Mouse (Mus musculus): ENCODE measurements around the gene Nek3. TPM values are rescaled to one million over a fixed set of nuclear protein-coding genes. Genes with fewer than 3 reads are reported as not detected.
A peak's percentile ranks its signal among the peaks of the same experiment; 100 is the strongest.

Nek3 gene
- polyA plus RNA-seq, 1 experiment: 3.6 TPM

DNA sequence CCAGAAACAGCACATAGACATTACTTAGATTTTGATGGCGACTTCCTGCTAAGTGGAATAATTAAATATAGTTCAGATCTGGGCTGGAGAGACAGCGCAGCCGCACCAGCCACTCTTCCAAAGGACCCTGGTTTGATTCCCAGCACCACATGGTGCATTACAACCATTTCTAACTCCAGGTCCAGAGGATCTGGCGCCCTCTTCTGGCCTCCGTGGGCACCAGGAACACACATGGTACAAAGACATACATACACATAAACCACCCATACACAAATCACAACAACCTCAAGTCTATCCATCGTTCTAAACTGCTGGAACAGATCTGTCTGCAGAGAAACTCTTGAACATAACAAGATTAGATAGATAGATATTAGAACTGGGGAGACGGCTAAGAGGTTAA, 9.7 kb upstream of the Nek3 start:
- no peak overlapping the region for H3K4me2 ChIP-seq (ENCODE audit: low read depth)
- no peaks in the 10 kb centered on the region for H3K27me3 ChIP-seq (ENCODE audit: control insufficient read depth, insufficient read depth, insufficient read length)
- H3K4me3 ChIP-seq: no peak overlapping the region
- H3K36me3 ChIP-seq (ENCODE audit: control insufficient read depth, insufficient read depth): peaks cover 16% of the 10 kb centered on the region
- TF ChIP-seq CEBPB (IDR thresholded peaks at IDR 0.05; ENCODE audit: insufficient read depth, poor library complexity, severe bottlenecking) (no peak), SRF (IDR thresholded peaks at IDR 0.05; ENCODE audit: control insufficient read depth, insufficient read length, low read depth) (no peak), REST (IDR thresholded peaks at IDR 0.05; ENCODE audit: insufficient read depth, insufficient read length) (no peak), MYOG (IDR thresholded peaks at IDR 0.05; ENCODE audit: control insufficient read depth in 1 of 3, insufficient read depth in 1 of 3, insufficient read length in 2 of 3, low read depth in 2 of 3) (no peak), MAX (IDR thresholded peaks at IDR 0.05; ENCODE audit: low read depth) (no peak), E2F4 (IDR thresholded peaks at IDR 0.05; ENCODE audit: insufficient read depth) (no peak), MYOD1 (IDR thresholded peaks at IDR 0.05; ENCODE audit: control insufficient read depth in 1 of 3, insufficient read length in 2 of 3, low read depth in 2 of 3) (no peak), TCF12 (IDR thresholded peaks at IDR 0.05; ENCODE audit: insufficient read depth, poor library complexity, severe bottlenecking) (no peak), POLR2A (IDR thresholded peaks at IDR 0.05; ENCODE audit: insufficient read length, low read depth) (no peak), TCF3 (IDR thresholded peaks at IDR 0.05; ENCODE audit: insufficient read length, low read depth) (no peak)
- H3ac ChIP-seq (ENCODE audit: control insufficient read depth, insufficient read length): no peak overlapping the region
- H3K79me2 ChIP-seq (ENCODE audit: control insufficient read depth, insufficient read depth): peaks cover 14% of the 10 kb centered on the region

GRCm38 (mm10) chr8:22169167-22169566, 2.9 kb upstream of the Nek3 start:
- Histone ChIP-seq H3ac (ENCODE audit: control insufficient read depth, insufficient read length) (no peak overlapping the region), H3K4me2 (ENCODE audit: low read depth) (no peak overlapping the region), H3K27me3 (ENCODE audit: control insufficient read depth, insufficient read depth, insufficient read length) (no peaks in the 10 kb centered on the region), H3K79me2 (ENCODE audit: control insufficient read depth, insufficient read depth) (no peaks in the 10 kb centered on the region), H3K4me3 (no peak overlapping the region), H3K36me3 (ENCODE audit: control insufficient read depth, insufficient read depth) (peaks cover 6% of the 10 kb centered on the region)
- TF ChIP-seq POLR2AphosphoS2 (IDR thresholded peaks at IDR 0.05; ENCODE audit: insufficient read length, low read depth) (no peak), E2F4 (IDR thresholded peaks at IDR 0.05; ENCODE audit: insufficient read depth) (no peak), MYOD1 (IDR thresholded peaks at IDR 0.05; ENCODE audit: control insufficient read depth in 1 of 3, insufficient read length in 2 of 3, low read depth in 2 of 3) (no peak), USF1 (IDR thresholded peaks at IDR 0.05; ENCODE audit: low read depth) (no peak), MAX (IDR thresholded peaks at IDR 0.05; ENCODE audit: low read depth) (no peak), POLR2A (IDR thresholded peaks at IDR 0.05; ENCODE audit: insufficient read length, low read depth) (no peak), TCF12 (IDR thresholded peaks at IDR 0.05; ENCODE audit: insufficient read depth, poor library complexity, severe bottlenecking) (no peak), REST (IDR thresholded peaks at IDR 0.05; ENCODE audit: insufficient read depth, insufficient read length) (no peak), MYOG (IDR thresholded peaks at IDR 0.05; ENCODE audit: control insufficient read depth in 1 of 3, insufficient read depth in 1 of 3, insufficient read length in 2 of 3, low read depth in 2 of 3) (no peak), TCF3 (IDR thresholded peaks at IDR 0.05; ENCODE audit: insufficient read length, low read depth) (no peak), SRF (IDR thresholded peaks at IDR 0.05; ENCODE audit: control insufficient read depth, insufficient read length, low read depth) (no peak), CEBPB (IDR thresholded peaks at IDR 0.05; ENCODE audit: insufficient read depth, poor library complexity, severe bottlenecking) (no peak)

DNA sequence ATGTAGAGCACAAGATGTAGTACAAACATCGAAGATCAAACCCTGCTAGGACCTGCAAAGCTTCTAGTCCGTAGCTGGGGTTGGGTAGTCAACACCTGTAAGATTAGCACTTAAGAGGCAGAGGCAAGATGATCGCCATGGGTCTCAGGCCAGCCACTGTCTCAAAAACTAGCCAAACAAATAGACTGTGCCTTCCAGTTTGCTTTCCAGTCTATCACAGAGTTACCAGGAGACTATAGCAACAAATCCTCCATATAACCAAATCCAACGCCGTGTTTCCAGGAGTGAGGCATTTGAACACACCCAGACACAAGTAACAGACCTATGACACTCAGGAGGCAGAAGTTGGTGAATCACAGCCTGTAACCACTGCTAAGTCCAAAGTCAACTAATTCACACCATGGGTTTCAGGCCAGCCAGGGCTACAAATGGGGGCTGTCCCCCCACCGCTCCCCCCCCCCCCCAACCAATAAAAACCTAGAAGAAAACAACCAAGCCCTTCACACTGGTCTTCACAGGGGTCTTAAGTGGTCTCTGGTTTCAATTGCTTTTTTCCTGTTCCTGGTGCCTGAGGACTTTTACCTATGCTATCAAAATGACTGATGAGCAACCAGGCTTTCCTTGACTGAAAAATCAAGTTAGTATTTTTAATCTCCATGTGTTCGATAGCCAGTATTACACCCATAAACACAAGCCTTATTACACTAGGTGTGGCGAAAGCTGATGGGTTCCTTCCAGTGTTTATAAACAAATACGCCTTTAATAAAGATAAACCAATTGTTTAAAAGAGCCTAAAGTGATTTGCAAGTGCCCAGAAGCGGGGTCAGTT, 770 bp downstream of the Nek3 start:
- TF ChIP-seq MYOD1 (IDR thresholded peaks at IDR 0.05; ENCODE audit: control insufficient read depth in 1 of 3, insufficient read length in 2 of 3, low read depth in 2 of 3) (no peak), MAX (IDR thresholded peaks at IDR 0.05; ENCODE audit: low read depth) (no peak), POLR2AphosphoS2 (IDR thresholded peaks at IDR 0.05; ENCODE audit: insufficient read length, low read depth) (no peak), TCF12 (IDR thresholded peaks at IDR 0.05; ENCODE audit: insufficient read depth, poor library complexity, severe bottlenecking) (no peak), MYOG (IDR thresholded peaks at IDR 0.05; ENCODE audit: control insufficient read depth in 1 of 3, insufficient read depth in 1 of 3, insufficient read length in 2 of 3, low read depth in 2 of 3) (no peak), E2F4 (IDR thresholded peaks at IDR 0.05; ENCODE audit: insufficient read depth) (no peak), POLR2A (IDR thresholded peaks at IDR 0.05; ENCODE audit: insufficient read length, low read depth) (no peak), REST (IDR thresholded peaks at IDR 0.05; ENCODE audit: insufficient read depth, insufficient read length) (no peak), USF1 (IDR thresholded peaks at IDR 0.05; ENCODE audit: low read depth) (no peak), SRF (IDR thresholded peaks at IDR 0.05; ENCODE audit: control insufficient read depth, insufficient read length, low read depth) (no peak), TCF3 (IDR thresholded peaks at IDR 0.05; ENCODE audit: insufficient read length, low read depth) (no peak), CEBPB (IDR thresholded peaks at IDR 0.05; ENCODE audit: insufficient read depth, poor library complexity, severe bottlenecking) (no peak)

GRCm38 (mm10) chr8:22164431-22164830, 1.8 kb downstream of the Nek3 start:
- Histone ChIP-seq H3ac (ENCODE audit: control insufficient read depth, insufficient read length) (no peak overlapping the region), H3K4me2 (ENCODE audit: low read depth) (no peak overlapping the region), H3K36me3 (ENCODE audit: control insufficient read depth, insufficient read depth) (no peaks in the 10 kb centered on the region), H3K4me3 (no peak overlapping the region), H3K79me2 (ENCODE audit: control insufficient read depth, insufficient read depth) (no peaks in the 10 kb centered on the region), H3K27me3 (ENCODE audit: control insufficient read depth, insufficient read depth, insufficient read length) (no peaks in the 10 kb centered on the region)
- TF ChIP-seq MYOG (IDR thresholded peaks at IDR 0.05; ENCODE audit: control insufficient read depth in 1 of 3, insufficient read depth in 1 of 3, insufficient read length in 2 of 3, low read depth in 2 of 3): no peak
- no peak for TF ChIP-seq POLR2AphosphoS2 (IDR thresholded peaks at IDR 0.05; ENCODE audit: insufficient read length, low read depth)
- no peak for TF ChIP-seq CEBPB (IDR thresholded peaks at IDR 0.05; ENCODE audit: insufficient read depth, poor library complexity, severe bottlenecking)
- TF ChIP-seq TCF12 (IDR thresholded peaks at IDR 0.05; ENCODE audit: insufficient read depth, poor library complexity, severe bottlenecking): no peak
- TF ChIP-seq TCF3 (IDR thresholded peaks at IDR 0.05; ENCODE audit: insufficient read length, low read depth): no peak
- TF ChIP-seq REST (IDR thresholded peaks at IDR 0.05; ENCODE audit: insufficient read depth, insufficient read length): no peak
- TF ChIP-seq POLR2A (IDR thresholded peaks at IDR 0.05; ENCODE audit: insufficient read length, low read depth): no peak
- TF ChIP-seq USF1 (IDR thresholded peaks at IDR 0.05; ENCODE audit: low read depth): no peak
- no peak for TF ChIP-seq MYOD1 (IDR thresholded peaks at IDR 0.05; ENCODE audit: control insufficient read depth in 1 of 3, insufficient read length in 2 of 3, low read depth in 2 of 3)
- TF ChIP-seq SRF (IDR thresholded peaks at IDR 0.05; ENCODE audit: control insufficient read depth, insufficient read length, low read depth): no peak
- no peak for TF ChIP-seq E2F4 (IDR thresholded peaks at IDR 0.05; ENCODE audit: insufficient read depth)
- TF ChIP-seq MAX (IDR thresholded peaks at IDR 0.05; ENCODE audit: low read depth): no peak

More for the DNA sequence above, 770 bp downstream of the Nek3 start:
- H3ac ChIP-seq (ENCODE audit: control insufficient read depth, insufficient read length): no peak overlapping the region
- H3K36me3 ChIP-seq (ENCODE audit: control insufficient read depth, insufficient read depth): no peaks in the 10 kb centered on the region
- H3K4me3 ChIP-seq: peak overlapping the region; percentile 28
- no peaks in the 10 kb centered on the region for H3K79me2 ChIP-seq (ENCODE audit: control insufficient read depth, insufficient read depth)
- H3K4me2 ChIP-seq (ENCODE audit: low read depth): peak overlapping the region; percentile 81
- no peaks in the 10 kb centered on the region for H3K27me3 ChIP-seq (ENCODE audit: control insufficient read depth, insufficient read depth, insufficient read length)
